Mouse (Mus musculus) A20 (cell line): ENCODE data around the gene Abhd10.

Experiments
- DNase-seq: peaks from one replicate; pipeline ENCODE4 v3.0.0-alpha.2; 2011; ENCODE audit warnings: low read depth, low spot score

The Abhd10 gene

GRCm38 (mm10) chr16:45742615-45743476 is at the start of gene Abhd10:
Gene Abhd10 (minus strand): TSS chr16:45742955.
- DNase-seq, result peak; percentile 94

- no peak for DNase-seq
These were observed 48.5 kb upstream of the Abhd10 start for GRCm38 (mm10) chr16:45791286-45791685.

GRCm38 (mm10) chr16:45789311-45789710 is 46.6 kb upstream of the Abhd10 start:
- DNase-seq, result no peak

GRCm38 (mm10) chr16:45787650-45788049 is 44.9 kb upstream of the Abhd10 start:
- DNase-seq, result no peak

GRCm38 (mm10) chr16:45786639-45787038 is 43.9 kb upstream of the Abhd10 start:
- DNase-seq, result peak; percentile 35

GRCm38 (mm10) chr16:45780001-45780400 is 37.2 kb upstream of the Abhd10 start:
- DNase-seq, result no peak

GRCm38 (mm10) chr16:45774813-45775212 is 32.1 kb upstream of the Abhd10 start:
- DNase-seq, result no peak

GRCm38 (mm10) chr16:45770914-45771313 is 28.2 kb upstream of the Abhd10 start:
- DNase-seq, result no peak

GRCm38 (mm10) chr16:45767853-45768640 is 25.3 kb upstream of the Abhd10 start:
- no peak for DNase-seq

- DNase-seq, result no peak
These were observed 24.7 kb upstream of the Abhd10 start for GRCm38 (mm10) chr16:45767434-45767833.

GRCm38 (mm10) chr16:45765801-45766494 is 23.2 kb upstream of the Abhd10 start:
- no peak for DNase-seq

- DNase-seq, result no peak
These were observed 22.3 kb upstream of the Abhd10 start for GRCm38 (mm10) chr16:45765102-45765501.

- DNase-seq, result no peak
These were observed 20.2 kb upstream of the Abhd10 start for GRCm38 (mm10) chr16:45762859-45763505.

- DNase-seq, result peak; percentile 22
These were observed 18.7 kb upstream of the Abhd10 start for GRCm38 (mm10) chr16:45761425-45761824.

- no peak for DNase-seq
These were observed 16.0 kb upstream of the Abhd10 start for GRCm38 (mm10) chr16:45758726-45759269.

- no peak for DNase-seq
These were observed 14.8 kb upstream of the Abhd10 start for GRCm38 (mm10) chr16:45757421-45758078.

GRCm38 (mm10) chr16:45756855-45757254 is 14.1 kb upstream of the Abhd10 start:
- DNase-seq, result peak; percentile 63

GRCm38 (mm10) chr16:45743591-45744144 is 913 bp upstream of the Abhd10 start:
- DNase-seq, result peak; percentile 37

GRCm38 (mm10) chr16:45737880-45738279 is 4.9 kb downstream of the Abhd10 start:
- no peak for DNase-seq

GRCm38 (mm10) chr16:45736724-45737123 is 6.0 kb downstream of the Abhd10 start:
- no peak for DNase-seq
